Mouse (Mus musculus): Measurements from ENCODE around the gene BC049352. TPM values are rescaled to one million over a fixed set of nuclear protein-coding genes. Genes with fewer than 3 reads are reported as not detected.
A peak's percentile ranks its signal among the peaks of the same experiment; 100 is the strongest.

The BC049352 gene
- total and polyA plus RNA-seq, 2 experiments from 2014 or later = 0.26 TPM; not detected in 1

GRCm38 (mm10) chr9:45299231-45300006 lies 117.6 kb downstream of the BC049352 start:
- H3K4me2 ChIP-seq (ENCODE audit: low read depth, low read length, poor library complexity, severe bottlenecking) = no peak overlapping the region
- no peaks in the 10 kb centered on the region for H3K36me3 ChIP-seq (ENCODE audit: insufficient read depth, low read length)
- no peaks in the 10 kb centered on the region for H3K27me3 ChIP-seq (ENCODE audit: insufficient read depth, low read length)
- DNase-seq (ENCODE audit: low spot score) (peak; percentile 18), ATAC-seq (ENCODE audit: low FRiP score) (no peak)
- no peak overlapping the region for H3K9ac ChIP-seq (replicated peaks; ENCODE audit: low read length, poor library complexity, severe bottlenecking)
- peak; percentile 72 for TF ChIP-seq CTCF (IDR thresholded peaks at IDR 0.05)
- no peaks in the 10 kb centered on the region for H3K9me3 ChIP-seq (ENCODE audit: low read length)
- H3K27ac ChIP-seq (ENCODE audit: low read depth, low read length) = no peak overlapping the region
- H3K4me3 ChIP-seq (ENCODE audit: low read depth, low read length) = no peak overlapping the region
- 83% methylated on average over 11 of the region's 11 CpGs for WGBS
- no peaks in the 10 kb centered on the region for H3K4me1 ChIP-seq (ENCODE audit: insufficient read depth, low read length)

Small RNA genes lying within 50 kb of the gene (microRNA-seq; reads per million reads assigned to microRNA genes)
- not detected for gene Mir7086 (ENCODE audit: borderline number of aligned reads)

Other genes with a start within 250 kb of the BC049352 start
- gene Ube4a, start 216.4 kb upstream of the BC049352 start, total RNA-seq (2014; rRNA removed) = 51.9 and 62.2 TPM in 2 replicates
- gene Ube4a, start 216.4 kb upstream of the BC049352 start, polyA plus RNA-seq (2015; fragmentation: Nextera tagmentation; extraction: Ambion mirVana) = 26.4 and 26.7 TPM in 2 replicates
- gene Cd3g, start 201.6 kb upstream of the BC049352 start, total RNA-seq (2014; rRNA removed) = not detected in 2 replicates
- gene Cd3g, start 201.6 kb upstream of the BC049352 start, polyA plus RNA-seq (2015; fragmentation: Nextera tagmentation; extraction: Ambion mirVana) = not detected in 2 replicates
- gene Cd3d, start 200.2 kb upstream of the BC049352 start, total RNA-seq (2014; rRNA removed) = not detected in 2 replicates
- not detected in 2 replicates for gene Cd3d, start 200.2 kb upstream of the BC049352 start, polyA plus RNA-seq (2015; fragmentation: Nextera tagmentation; extraction: Ambion mirVana)
- not detected in 2 replicates for gene Cd3e, start 172.4 kb upstream of the BC049352 start, total RNA-seq (2014; rRNA removed)
- gene Cd3e, start 172.4 kb upstream of the BC049352 start, polyA plus RNA-seq (2015; fragmentation: Nextera tagmentation; extraction: Ambion mirVana) = 0.11 and 0.15 TPM in 2 replicates
- gene Mpzl2, start 142.2 kb upstream of the BC049352 start, total RNA-seq (2014; rRNA removed) = 3.1 and 5.6 TPM in 2 replicates
- gene Mpzl2, start 142.2 kb upstream of the BC049352 start, polyA plus RNA-seq (2015; fragmentation: Nextera tagmentation; extraction: Ambion mirVana) = 4.0 and 4.4 TPM in 2 replicates
- 2.5 TPM in 2 replicates for gene Mpzl3, start 126.8 kb upstream of the BC049352 start, total RNA-seq (2014; rRNA removed)
- gene Mpzl3, start 126.8 kb upstream of the BC049352 start, polyA plus RNA-seq (2015; fragmentation: Nextera tagmentation; extraction: Ambion mirVana) = 1.1 and 1.3 TPM in 2 replicates
- 0.09 TPM in 1 of 2 replicates, not detected in the other for gene Jaml, start 102.8 kb upstream of the BC049352 start, total RNA-seq (2014; rRNA removed)
- 0.23 and 0.44 TPM in 2 replicates for gene Jaml, start 102.8 kb upstream of the BC049352 start, polyA plus RNA-seq (2015; fragmentation: Nextera tagmentation; extraction: Ambion mirVana)
- 12.8 and 14.1 TPM in 2 replicates for gene Scn2b, start 64.2 kb upstream of the BC049352 start, total RNA-seq (2014; rRNA removed)
- gene Scn2b, start 64.2 kb upstream of the BC049352 start, polyA plus RNA-seq (2015; fragmentation: Nextera tagmentation; extraction: Ambion mirVana) = 9.1 and 9.4 TPM in 2 replicates
- 0.61 and 0.93 TPM in 2 replicates for gene Scn4b, start 43.6 kb upstream of the BC049352 start, total RNA-seq (2014; rRNA removed)
- gene Scn4b, start 43.6 kb upstream of the BC049352 start, polyA plus RNA-seq (2015; fragmentation: Nextera tagmentation; extraction: Ambion mirVana) = 0.31 and 0.37 TPM in 2 replicates
- gene Tmprss4, start 22.1 kb downstream of the BC049352 start, total RNA-seq (2014; rRNA removed) = 0.11 TPM in 1 of 2 replicates, not detected in the other
- gene Tmprss4, start 22.1 kb downstream of the BC049352 start, polyA plus RNA-seq (2015; fragmentation: Nextera tagmentation; extraction: Ambion mirVana) = not detected in 2 replicates
- 0.90 and 1.4 TPM in 2 replicates for gene Il10ra, start 87.1 kb downstream of the BC049352 start, total RNA-seq (2014; rRNA removed)
- 0.81 and 0.87 TPM in 2 replicates for gene Il10ra, start 87.1 kb downstream of the BC049352 start, polyA plus RNA-seq (2015; fragmentation: Nextera tagmentation; extraction: Ambion mirVana)
- 0.05 TPM in 1 of 2 replicates, not detected in the other for gene Tmprss13, start 137.1 kb downstream of the BC049352 start, total RNA-seq (2014; rRNA removed)
- not detected in 2 replicates for gene Tmprss13, start 137.1 kb downstream of the BC049352 start, polyA plus RNA-seq (2015; fragmentation: Nextera tagmentation; extraction: Ambion mirVana)
- 482 and 524 TPM in 2 replicates for gene Fxyd6, start 188.2 kb downstream of the BC049352 start, total RNA-seq (2014; rRNA removed)
- gene Fxyd6, start 188.2 kb downstream of the BC049352 start, polyA plus RNA-seq (2015; fragmentation: Nextera tagmentation; extraction: Ambion mirVana) = 944 and 984 TPM in 2 replicates
- 36.9 and 40.8 TPM in 2 replicates for gene Fxyd2, start 217.7 kb downstream of the BC049352 start, total RNA-seq (2014; rRNA removed)
- gene Fxyd2, start 217.7 kb downstream of the BC049352 start, polyA plus RNA-seq (2015; fragmentation: Nextera tagmentation; extraction: Ambion mirVana) = 21.0 and 27.4 TPM in 2 replicates
- gene Dscaml1, start 244.6 kb downstream of the BC049352 start, total RNA-seq (2014; rRNA removed) = 39.1 and 42.1 TPM in 2 replicates
- gene Dscaml1, start 244.6 kb downstream of the BC049352 start, polyA plus RNA-seq (2015; fragmentation: Nextera tagmentation; extraction: Ambion mirVana) = 14.4 and 14.6 TPM in 2 replicates